Mouse (Mus musculus): ENCODE data around the gene Fkbpl.

DNA sequence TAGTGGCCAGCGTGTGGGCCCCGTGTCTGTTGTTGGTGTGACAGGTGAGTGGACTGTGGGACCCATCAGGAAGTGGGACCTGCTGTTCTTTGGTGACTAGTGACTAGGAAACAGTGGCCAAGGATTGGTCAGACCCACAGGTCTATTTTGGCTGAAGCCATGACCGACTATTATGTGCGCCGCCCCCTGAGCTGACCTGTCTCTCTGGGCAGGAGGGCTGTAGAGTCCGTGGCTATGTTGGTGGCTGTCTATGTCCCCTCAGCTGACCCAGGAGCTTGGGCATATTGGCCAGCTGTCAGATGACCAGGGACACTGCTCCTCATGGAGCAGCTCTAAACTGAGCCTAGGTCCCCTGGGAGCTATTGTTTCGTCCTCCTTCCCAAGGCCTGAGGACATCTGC is 44.3 kb downstream of the Fkbpl start:
- TF ChIP-seq GATA1 (IDR thresholded peaks at IDR 0.05; ENCODE audit: low read length) (no peak), TAL1 (IDR thresholded peaks at IDR 0.05; ENCODE audit: low read length) (no peak)
